Comparison of ENCODE assay signal across 8 mouse cellular contexts in the genomic region with DNA sequence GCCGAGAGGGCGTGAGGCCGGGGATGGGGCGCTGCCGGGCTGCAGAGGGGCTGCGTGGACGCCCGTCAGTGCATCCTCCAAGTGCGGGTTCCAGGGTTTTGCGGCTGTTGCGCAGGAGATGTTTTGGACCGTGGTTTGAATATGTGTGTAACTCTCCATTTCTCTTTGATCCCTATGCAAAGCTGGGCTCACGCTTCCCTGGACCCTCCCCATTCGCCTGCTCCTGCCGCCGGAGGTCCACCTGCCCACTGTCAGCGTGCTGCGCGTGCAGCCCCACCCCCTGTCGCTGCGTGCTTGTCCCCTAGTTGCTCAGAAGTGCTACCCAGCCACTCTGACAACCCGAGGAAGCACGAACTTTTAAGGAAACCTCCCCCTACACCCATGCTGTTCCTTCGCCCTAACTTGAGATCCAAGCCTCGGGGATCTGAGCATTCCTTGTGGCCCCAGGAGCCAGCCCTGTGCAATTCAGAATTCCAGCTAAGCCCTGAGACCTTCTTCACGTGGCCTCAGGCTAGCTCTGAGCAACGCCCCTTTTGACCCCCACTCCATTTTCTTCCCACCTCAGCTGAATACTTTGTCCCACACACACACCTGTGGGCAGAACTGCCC. TPM values are rescaled to one million over a fixed set of nuclear protein-coding genes. Genes with fewer than 3 reads are reported as not detected.
DNase-seq lines count a peak whose midpoint lies in the region; ATAC-seq and TF ChIP-seq lines count a peak whose summit lies in the region.

No protein-coding gene starts in this region.

- H3K4me3 ChIP-seq in kidney, embryonic 16.5 days (ENCODE audit: low read length) = peak overlapping the region; percentile 71
- H3K4me3 ChIP-seq in cortical plate, adult 2 months (ENCODE audit: insufficient read depth, low read length) = peak overlapping the region; percentile 56
- H3K4me3 ChIP-seq in hindbrain, embryonic 15.5 days = peak overlapping the region; percentile 70
- H3K4me3 ChIP-seq in midbrain, embryonic 15.5 days = peak overlapping the region; percentile 70

- DNase-seq in kidney, adult 18-20 months = no peak
- DNase-seq in urinary bladder, postnatal 36 days (ENCODE audit: low spot score in 2 of 2) = no peak
- no peak for DNase-seq in gastrocnemius, postnatal 4 days (ENCODE audit: low spot score in 2 of 2)
- no peak for DNase-seq in layer of hippocampus, postnatal 36 days

- ATAC-seq in kidney, embryonic 16.5 days (ENCODE audit: low FRiP score, low TSS enrichment) = no peak
- ATAC-seq in hindbrain, embryonic 15.5 days (ENCODE audit: low FRiP score, low read depth) = peak; percentile 13; the same call in 1 of the 2 replicates
- ATAC-seq in midbrain, embryonic 15.5 days (replicated peaks) = peak; percentile 44

- H3K9me3 ChIP-seq in kidney, embryonic 16.5 days (ENCODE audit: low read length) = no peaks in the 10 kb centered on the region
- no peaks in the 10 kb centered on the region for H3K9me3 ChIP-seq in hindbrain, embryonic 15.5 days
- H3K9me3 ChIP-seq in midbrain, embryonic 15.5 days = no peaks in the 10 kb centered on the region

- peak overlapping the region; percentile 67 for H3K9ac ChIP-seq in kidney, embryonic 16.5 days (replicated peaks; ENCODE audit: low read length)
- H3K9ac ChIP-seq in hindbrain, embryonic 15.5 days = peak overlapping the region; percentile 60
- H3K9ac ChIP-seq in midbrain, embryonic 15.5 days = peak overlapping the region; percentile 66

- no peak for TF ChIP-seq CTCF in cortical plate, adult 2 months (IDR thresholded peaks at IDR 0.05; ENCODE audit: extremely low read depth, insufficient read depth, low read length)

- H3K4me1 ChIP-seq in kidney, embryonic 16.5 days (ENCODE audit: insufficient read depth, low read length) = peaks cover 23% of the 10 kb centered on the region
- H3K4me1 ChIP-seq in cortical plate, adult 2 months (ENCODE audit: control insufficient read depth, insufficient read depth, low read length) = peaks cover 6% of the 10 kb centered on the region
- peaks cover 30% of the 10 kb centered on the region for H3K4me1 ChIP-seq in hindbrain, embryonic 15.5 days (replicated peaks)
- H3K4me1 ChIP-seq in midbrain, embryonic 15.5 days = peaks cover 24% of the 10 kb centered on the region

- TF ChIP-seq POLR2A in cortical plate, adult 2 months (IDR thresholded peaks at IDR 0.05; ENCODE audit: extremely low read depth, insufficient read depth, low read length) = no peak

- H3K4me2 ChIP-seq in kidney, embryonic 16.5 days (replicated peaks; ENCODE audit: low read depth, low read length) = peak overlapping the region; percentile 97
- H3K4me2 ChIP-seq in hindbrain, embryonic 15.5 days = peak overlapping the region; percentile 87
- H3K4me2 ChIP-seq in midbrain, embryonic 15.5 days = peak overlapping the region; percentile 88

- no peak overlapping the region for H3K27ac ChIP-seq in kidney, embryonic 16.5 days (ENCODE audit: low read length)
- no peak overlapping the region for H3K27ac ChIP-seq in cortical plate, adult 2 months (ENCODE audit: insufficient read depth, low read length)
- peak overlapping the region; percentile 65 for H3K27ac ChIP-seq in hindbrain, embryonic 15.5 days (replicated peaks)
- H3K27ac ChIP-seq in midbrain, embryonic 15.5 days = peak overlapping the region; percentile 55

- H3K27me3 ChIP-seq in kidney, embryonic 16.5 days (ENCODE audit: insufficient read depth, low read length) = peaks cover 19% of the 10 kb centered on the region
- H3K27me3 ChIP-seq in hindbrain, embryonic 15.5 days = peaks cover 9% of the 10 kb centered on the region; the same call in 1 of the 2 replicates
- H3K27me3 ChIP-seq in midbrain, embryonic 15.5 days (replicated peaks) = peaks cover 21% of the 10 kb centered on the region

- no peaks in the 10 kb centered on the region for H3K36me3 ChIP-seq in kidney, embryonic 16.5 days (ENCODE audit: insufficient read depth, low read length)
- no peaks in the 10 kb centered on the region for H3K36me3 ChIP-seq in hindbrain, embryonic 15.5 days
- H3K36me3 ChIP-seq in midbrain, embryonic 15.5 days (replicated peaks) = no peaks in the 10 kb centered on the region

- WGBS in kidney, embryonic 16.5 days = 5% methylated on average over 27 of the region's 27 CpGs
- WGBS in hindbrain, embryonic 15.5 days = 1% methylated on average over 27 of the region's 27 CpGs
- WGBS in midbrain, embryonic 15.5 days = 2% methylated on average over 27 of the region's 27 CpGs

RNA-seq across cellular contexts. Expression of gene Etnk2, which starts 0.8 kb away (rescaled TPM):
- polyA plus RNA-seq in kidney, embryonic 16.5 days (2015; fragmentation: Nextera tagmentation; extraction: Ambion mirVana) = 3.9 and 4.9 TPM in 2 replicates
- 14.6 and 16.7 TPM in 2 replicates for polyA plus RNA-seq in cortical plate, adult 2 months (2012; rRNA removed)
- 21.1 and 22.4 TPM in 2 replicates for polyA plus RNA-seq in hindbrain, embryonic 15.5 days (2015; fragmentation: Nextera tagmentation; extraction: Ambion mirVana)
- 20.0 and 21.9 TPM in 2 replicates for polyA plus RNA-seq in midbrain, embryonic 15.5 days (2015; fragmentation: Nextera tagmentation; extraction: Ambion mirVana)
- total RNA-seq in gastrocnemius, postnatal 4 days (2021) = under 1 TPM; 0.42 to 0.60 TPM
- 1 to 10 TPM; 1.2 to 1.4 TPM for total RNA-seq in layer of hippocampus, postnatal 36 days (2021)

RNA-seq across cellular contexts. Expression of gene Ren1, which starts 13.8 kb away (rescaled TPM):
- 412 and 490 TPM in 2 replicates for polyA plus RNA-seq in kidney, embryonic 16.5 days (2015; fragmentation: Nextera tagmentation; extraction: Ambion mirVana)
- 0.06 TPM in 1 of 2 replicates, not detected in the other for polyA plus RNA-seq in cortical plate, adult 2 months (2012; rRNA removed)
- 7.9 and 11.1 TPM in 2 replicates for polyA plus RNA-seq in hindbrain, embryonic 15.5 days (2015; fragmentation: Nextera tagmentation; extraction: Ambion mirVana)
- polyA plus RNA-seq in midbrain, embryonic 15.5 days (2015; fragmentation: Nextera tagmentation; extraction: Ambion mirVana) = 0.18 TPM in 1 of 2 replicates, not detected in the other
- not detected for total RNA-seq in gastrocnemius, postnatal 4 days (2021)
- not detected for total RNA-seq in layer of hippocampus, postnatal 36 days (2021)

RNA-seq across cellular contexts. Expression of gene Kiss1, which starts 42.5 kb away (rescaled TPM):
- not detected in 2 replicates for polyA plus RNA-seq in kidney, embryonic 16.5 days (2015; fragmentation: Nextera tagmentation; extraction: Ambion mirVana)
- 1.6 TPM in 1 of 2 replicates, not detected in the other for polyA plus RNA-seq in cortical plate, adult 2 months (2012; rRNA removed)
- 0.34 TPM in 1 of 2 replicates, not detected in the other for polyA plus RNA-seq in hindbrain, embryonic 15.5 days (2015; fragmentation: Nextera tagmentation; extraction: Ambion mirVana)
- not detected in 2 replicates for polyA plus RNA-seq in midbrain, embryonic 15.5 days (2015; fragmentation: Nextera tagmentation; extraction: Ambion mirVana)
- not detected for total RNA-seq in gastrocnemius, postnatal 4 days (2021)
- total RNA-seq in layer of hippocampus, postnatal 36 days (2021) = not detected

RNA-seq across cellular contexts. Expression of gene Golt1a, which starts 54.5 kb away (rescaled TPM):
- polyA plus RNA-seq in kidney, embryonic 16.5 days (2015; fragmentation: Nextera tagmentation; extraction: Ambion mirVana) = 7.9 and 8.0 TPM in 2 replicates
- polyA plus RNA-seq in cortical plate, adult 2 months (2012; rRNA removed) = 0.56 and 1.4 TPM in 2 replicates
- polyA plus RNA-seq in hindbrain, embryonic 15.5 days (2015; fragmentation: Nextera tagmentation; extraction: Ambion mirVana) = 0.13 TPM in 1 of 2 replicates, not detected in the other
- polyA plus RNA-seq in midbrain, embryonic 15.5 days (2015; fragmentation: Nextera tagmentation; extraction: Ambion mirVana) = 0.17 TPM in 1 of 2 replicates, not detected in the other
- not detected for total RNA-seq in gastrocnemius, postnatal 4 days (2021)
- total RNA-seq in layer of hippocampus, postnatal 36 days (2021) = not detected

Comparison
In these comparisons a context has a peak if more than half of its experiments do, and no peak if none do; other contexts are left out.
1. H3K27ac ChIP-seq: peak in hindbrain, embryonic 15.5 days (single experiment) and midbrain, embryonic 15.5 days (single experiment); none in kidney, embryonic 16.5 days (single experiment) and cortical plate, adult 2 months (single experiment).
2. RNA of gene Ren1, which starts 13.8 kb away (polyA plus RNA-seq): 412 to 490 TPM in kidney, embryonic 16.5 days; 7.9 to 11.1 TPM in hindbrain, embryonic 15.5 days, 0.06 TPM in cortical plate, adult 2 months and 0.18 TPM in midbrain, embryonic 15.5 days; every median in the first group is over 10 times any median in the second.
3. Peak in every context shown above with its lines, with median percentiles within 50 percentile points of each other: H3K4me2 ChIP-seq, H3K4me3 ChIP-seq and H3K9ac ChIP-seq.